Mouse (Mus musculus) stomach, postnatal 0 days (tissue): ENCODE data around the gene Immp2l.

Experiments
- CTCF ChIP-seq: IDR thresholded peaks from 2 replicates; pipeline ENCODE4 v1.5.1; 2016; ENCODE audit warnings: antibody characterized with exemption, low read depth, mild to moderate bottlenecking, moderate library complexity
- EP300 ChIP-seq: optimal IDR thresholded peaks from 2 replicates; pipeline ENCODE3; 2016; ENCODE audit warnings: antibody characterized with exemption

DNA sequence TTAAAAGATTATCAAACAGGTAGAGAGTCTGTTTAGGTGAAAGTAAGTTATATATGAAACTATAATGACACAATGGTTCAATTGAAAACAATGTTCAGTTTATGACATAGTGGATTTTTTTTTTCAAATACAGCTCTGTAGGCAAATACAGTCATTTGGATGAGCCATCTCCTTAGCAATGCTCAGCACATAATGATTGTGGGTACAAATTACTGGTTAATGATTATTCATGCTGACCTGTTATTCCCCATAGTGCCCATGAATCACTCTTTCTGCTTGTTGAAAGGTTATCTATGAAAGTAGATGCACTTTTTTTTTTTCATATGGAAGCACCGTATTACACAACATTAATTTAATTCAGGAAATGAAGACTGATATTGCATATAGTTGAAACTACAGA, 58.0 kb downstream of the Immp2l start:
- TF ChIP-seq CTCF (no peak), EP300 (no peak)
